Mouse (Mus musculus) neural tube, embryonic 15.5 days (tissue): Measurements from ENCODE around the gene Kcnmb3. TPM values are rescaled to one million over a fixed set of nuclear protein-coding genes. Genes with fewer than 3 reads are reported as not detected.

Experiments used
- ATAC-seq: fragments of 200-750 bp; cut with Nextera tagmentation; 2 replicates; pipeline ENCODE4 v1.8.0; 2017; ENCODE audit warnings: mild to moderate bottlenecking, moderate TSS enrichment, moderate library complexity; ENCODE audit not compliant: low FRiP score
- H3K27ac ChIP-seq: fragments of 300-500 bp; sonication (generic); replicated peaks from 2 replicates; pipeline ENCODE4 v1.5.1; 2015; ENCODE audit warnings: mild to moderate bottlenecking, inconsistent platforms
- H3K27me3 ChIP-seq: fragments of 300-500 bp; sonication (generic); replicated peaks from 2 replicates; pipeline ENCODE4 v1.6.1; 2015; ENCODE audit warnings: inconsistent platforms
- H3K36me3 ChIP-seq: fragments of 300-500 bp; sonication (generic); 2 replicates; pipeline ENCODE4 v1.6.1; 2015; ENCODE audit warnings: inconsistent platforms
- H3K4me1 ChIP-seq: fragments of 300-500 bp; sonication (generic); 2 replicates; pipeline ENCODE4 v1.6.1; 2015; ENCODE audit warnings: inconsistent platforms
- H3K4me2 ChIP-seq: fragments of 300-500 bp; sonication (generic); 2 replicates; pipeline ENCODE4 v1.6.1; 2015; ENCODE audit warnings: inconsistent platforms, mild to moderate bottlenecking, moderate library complexity
- H3K4me3 ChIP-seq: fragments of 300-500 bp; sonication (generic); replicated peaks from 2 replicates; pipeline ENCODE4 v1.5.1; 2015; ENCODE audit warnings: mild to moderate bottlenecking, inconsistent platforms
- H3K9ac ChIP-seq: fragments of 300-500 bp; sonication (generic); replicated peaks from 2 replicates; pipeline ENCODE4 v1.6.1; 2015; ENCODE audit warnings: mild to moderate bottlenecking, inconsistent platforms
- H3K9me3 ChIP-seq: fragments of 300-500 bp; sonication (generic); replicated peaks from 2 replicates; pipeline ENCODE4 v1.6.1; 2016; ENCODE audit warnings: inconsistent platforms
- WGBS: fragments of 180-500 bp; shearing (Covaris S2); methylation state at CpG from one replicate; pipeline ENCODE4 v1.1.7; 2015; ENCODE audit warnings: mixed read lengths; 5-methylcytosine and 5-hydroxymethylcytosine counted together
- polyA plus RNA-seq: library from polyadenylated mRNA; unstranded; fragments of >200 nt; fragmentation: Nextera tagmentation; extraction: Ambion mirVana; gene quantifications from 2 replicates; pipeline ENCODE4 v1.2.1, GENCODE M21; 2015

The Kcnmb3 gene
- polyA plus RNA-seq: not detected in 2 replicates

- no peaks in the 10 kb centered on the region for H3K36me3 ChIP-seq
- H3K27me3 ChIP-seq: no peaks in the 10 kb centered on the region
- H3K4me2 ChIP-seq: no peak within 1 kb of the TSS
- no peak within 1 kb of the TSS for H3K27ac ChIP-seq
- no peaks in the 10 kb centered on the region for H3K9me3 ChIP-seq
- H3K4me1 ChIP-seq: no peaks in the 10 kb centered on the region
- no peak within 1 kb of the TSS for H3K9ac ChIP-seq
- no peak for ATAC-seq
- 85% methylated on average over 11 of the region's 11 CpGs for WGBS
- H3K4me3 ChIP-seq: no peak within 1 kb of the TSS
Observed at GRCm38 (mm10) chr3:32492097-32493090, at the start of gene Kcnmb3. TSS of gene Kcnmb3 (minus strand) at chr3:32492231.

DNA sequence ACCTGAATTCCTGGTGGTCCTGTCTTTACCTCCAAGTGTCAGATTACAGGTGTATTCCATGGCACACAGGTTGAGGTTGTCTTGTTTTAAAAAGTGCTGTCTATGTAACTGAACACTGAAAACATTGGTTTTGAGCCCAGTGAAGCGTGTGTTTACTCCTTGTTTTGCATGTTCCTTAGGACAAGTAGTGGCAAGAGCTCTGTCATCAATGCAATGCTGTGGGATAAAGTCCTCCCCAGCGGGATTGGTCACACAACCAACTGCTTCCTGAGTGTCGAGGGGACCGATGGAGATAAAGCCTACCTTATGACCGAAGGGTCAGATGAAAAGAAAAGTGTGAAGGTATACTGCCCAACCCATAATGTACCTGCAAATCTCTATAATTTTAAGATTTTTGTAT is 46.1 kb upstream of the Kcnmb3 start:
- ATAC-seq: no peak
- Histone ChIP-seq H3K36me3 (peaks cover 58% of the 10 kb centered on the region), H3K4me3 (no peak overlapping the region), H3K9me3 (no peaks in the 10 kb centered on the region), H3K27ac (no peak overlapping the region), H3K4me1 (no peaks in the 10 kb centered on the region), H3K27me3 (no peaks in the 10 kb centered on the region), H3K4me2 (no peak overlapping the region), H3K9ac (no peak overlapping the region)
- 95% methylated on average over 5 of the region's 5 CpGs for WGBS

DNA sequence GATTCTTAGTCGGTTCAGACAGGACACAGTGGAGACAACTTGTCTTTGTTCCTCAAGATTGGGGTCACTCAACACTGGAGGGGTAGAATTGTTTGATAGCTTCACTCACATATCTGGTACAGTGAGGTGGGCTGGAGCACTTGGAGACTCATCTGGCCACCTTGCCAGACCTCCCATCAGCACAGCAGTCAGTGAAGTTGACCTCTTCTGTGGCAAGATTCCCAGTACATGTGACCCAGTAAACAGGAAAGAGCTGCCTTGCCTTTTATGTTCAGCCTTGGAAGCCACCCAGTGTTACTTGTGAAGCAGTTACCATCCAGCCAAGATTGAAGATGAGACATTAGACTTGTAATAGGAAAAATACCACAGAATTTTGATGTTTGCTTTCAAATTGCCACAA is 45.5 kb upstream of the Kcnmb3 start:
- Histone ChIP-seq H3K4me3 (no peak overlapping the region), H3K27ac (no peak overlapping the region), H3K27me3 (no peaks in the 10 kb centered on the region), H3K9me3 (no peaks in the 10 kb centered on the region), H3K9ac (no peak overlapping the region), H3K36me3 (peaks cover 59% of the 10 kb centered on the region), H3K4me1 (no peaks in the 10 kb centered on the region), H3K4me2 (no peak overlapping the region)
- 24% methylated on average over 1 of the region's 1 CpGs for WGBS
- no peak for ATAC-seq

DNA sequence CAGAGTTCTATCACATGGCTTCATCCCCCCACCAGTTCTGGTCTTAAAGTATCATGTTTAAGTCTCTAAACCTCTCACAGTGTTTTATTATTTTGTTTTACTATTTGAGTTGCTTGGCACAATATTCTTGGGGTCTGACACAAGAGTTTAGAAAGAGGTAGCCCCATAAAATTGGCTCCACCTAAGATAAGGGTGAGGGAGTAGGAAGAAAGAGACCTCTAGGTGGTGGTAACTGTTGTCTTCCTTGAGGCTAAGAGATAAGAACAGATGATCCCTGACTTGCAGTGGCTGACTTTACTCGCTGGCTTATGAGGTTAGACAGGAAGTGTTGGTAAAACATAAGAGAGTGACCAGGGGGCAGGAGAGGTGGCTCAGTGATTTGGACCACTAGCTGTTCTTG is 43.7 kb upstream of the Kcnmb3 start:
- H3K4me1 ChIP-seq: peaks cover 7% of the 10 kb centered on the region; the same call in 1 of the 2 replicates
- WGBS: 73% methylated on average over 1 of the region's 1 CpGs
- no peaks in the 10 kb centered on the region for H3K9me3 ChIP-seq
- H3K9ac ChIP-seq: no peak overlapping the region
- H3K27ac ChIP-seq: no peak overlapping the region
- no peak overlapping the region for H3K4me2 ChIP-seq
- H3K36me3 ChIP-seq: peaks cover 55% of the 10 kb centered on the region
- no peaks in the 10 kb centered on the region for H3K27me3 ChIP-seq
- no peak for ATAC-seq
- no peak overlapping the region for H3K4me3 ChIP-seq

GRCm38 (mm10) chr3:32530041-32530440 is 38.0 kb upstream of the Kcnmb3 start:
- WGBS: 17% methylated on average over 5 of the region's 5 CpGs
- Histone ChIP-seq H3K4me2 (peak overlapping the region; percentile 62), H3K36me3 (peaks cover 24% of the 10 kb centered on the region), H3K4me1 (peaks cover 14% of the 10 kb centered on the region), H3K9ac (peak overlapping the region; percentile 82), H3K4me3 (peak overlapping the region; percentile 93), H3K9me3 (no peaks in the 10 kb centered on the region), H3K27ac (no peak overlapping the region; the same call in 1 of the 2 replicates), H3K27me3 (no peaks in the 10 kb centered on the region)
- no peak for ATAC-seq

- no peaks in the 10 kb centered on the region for H3K27me3 ChIP-seq
- peak within 1 kb of the TSS; percentile 93 for H3K4me3 ChIP-seq
- peak; percentile 100 for ATAC-seq
- H3K27ac ChIP-seq: peak within 1 kb of the TSS; percentile 89
- H3K36me3 ChIP-seq: peaks cover 18% of the 10 kb centered on the region
- WGBS: under 1% methylated on average over 43 of the region's 47 CpGs
- H3K9me3 ChIP-seq: no peaks in the 10 kb centered on the region
- peak within 1 kb of the TSS; percentile 82 for H3K9ac ChIP-seq
- peaks cover 14% of the 10 kb centered on the region for H3K4me1 ChIP-seq
- H3K4me2 ChIP-seq: peak within 1 kb of the TSS; percentile 62
Observed at GRCm38 (mm10) chr3:32529303-32529898, 37.4 kb upstream of the Kcnmb3 start, which contains the start of gene Mfn1. TSS of gene Mfn1 (plus strand) at chr3:32529465.

DNA sequence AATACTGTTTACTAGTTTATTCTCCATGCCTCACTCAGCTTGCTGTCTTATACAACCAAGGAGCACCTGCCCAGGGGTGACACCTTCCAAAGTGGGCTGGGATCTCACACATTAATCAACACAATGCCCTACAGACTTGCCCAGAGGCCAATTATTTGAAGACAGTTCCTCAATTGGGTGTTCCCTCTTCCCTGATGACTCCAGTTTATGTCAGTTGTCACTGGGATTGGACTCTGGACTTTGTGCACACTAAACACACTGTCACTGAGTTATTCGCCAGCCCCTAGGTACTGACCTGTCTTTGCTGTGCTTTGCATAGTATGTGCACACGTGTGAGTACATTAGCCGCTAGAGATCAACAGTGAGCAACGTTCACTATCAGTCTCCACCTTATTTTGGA is 35.1 kb upstream of the Kcnmb3 start:
- Histone ChIP-seq H3K9me3 (no peaks in the 10 kb centered on the region), H3K4me1 (peaks cover 14% of the 10 kb centered on the region), H3K27ac (no peak overlapping the region), H3K27me3 (no peaks in the 10 kb centered on the region), H3K36me3 (peaks cover 20% of the 10 kb centered on the region), H3K4me3 (no peak overlapping the region), H3K9ac (no peak overlapping the region), H3K4me2 (no peak overlapping the region)
- 95% methylated on average over 4 of the region's 4 CpGs for WGBS
- ATAC-seq: no peak

GRCm38 (mm10) chr3:32513528-32513927 is 21.5 kb upstream of the Kcnmb3 start:
- Histone ChIP-seq H3K36me3 (peaks cover 26% of the 10 kb centered on the region), H3K4me3 (no peak overlapping the region), H3K27ac (no peak overlapping the region), H3K4me1 (peaks cover 47% of the 10 kb centered on the region), H3K4me2 (no peak overlapping the region), H3K27me3 (no peaks in the 10 kb centered on the region), H3K9ac (no peak overlapping the region), H3K9me3 (no peaks in the 10 kb centered on the region)
- ATAC-seq: no peak

DNA sequence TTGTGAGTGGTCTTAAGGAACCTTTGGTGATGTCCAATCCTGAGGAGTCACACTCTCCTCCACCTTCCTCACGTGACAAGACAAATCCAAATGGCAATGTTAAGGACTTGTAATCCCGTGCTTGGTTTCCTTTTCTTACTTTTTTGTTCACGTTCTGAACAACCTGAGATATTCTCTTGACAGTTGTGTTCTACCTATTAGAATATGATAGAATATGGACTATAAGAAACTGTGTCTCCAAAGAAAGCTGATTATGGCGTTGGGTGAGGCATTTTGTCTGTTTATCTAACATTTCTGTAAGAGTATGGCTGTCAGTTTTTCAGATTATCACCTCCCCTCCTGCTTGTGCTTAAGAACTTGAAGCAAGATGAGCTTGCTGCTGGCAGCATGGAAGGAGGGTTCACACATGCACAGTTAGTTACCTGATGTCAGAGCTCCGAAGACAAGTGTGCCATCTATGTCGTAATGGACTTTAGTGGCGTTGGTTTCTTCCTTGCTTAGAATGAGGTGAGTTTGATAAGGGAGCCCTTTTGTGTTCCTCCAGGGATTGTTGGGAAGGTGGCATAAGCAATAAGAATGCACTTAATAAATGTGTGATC is 20.8 kb upstream of the Kcnmb3 start:
- peaks cover 21% of the 10 kb centered on the region for H3K36me3 ChIP-seq
- no peaks in the 10 kb centered on the region for H3K9me3 ChIP-seq
- no peaks in the 10 kb centered on the region for H3K27me3 ChIP-seq
- 89% methylated on average over 7 of the region's 7 CpGs for WGBS
- H3K9ac ChIP-seq: no peak overlapping the region
- H3K27ac ChIP-seq: no peak overlapping the region
- ATAC-seq: no peak
- no peak overlapping the region for H3K4me3 ChIP-seq
- no peak overlapping the region for H3K4me2 ChIP-seq
- peaks cover 48% of the 10 kb centered on the region for H3K4me1 ChIP-seq

DNA sequence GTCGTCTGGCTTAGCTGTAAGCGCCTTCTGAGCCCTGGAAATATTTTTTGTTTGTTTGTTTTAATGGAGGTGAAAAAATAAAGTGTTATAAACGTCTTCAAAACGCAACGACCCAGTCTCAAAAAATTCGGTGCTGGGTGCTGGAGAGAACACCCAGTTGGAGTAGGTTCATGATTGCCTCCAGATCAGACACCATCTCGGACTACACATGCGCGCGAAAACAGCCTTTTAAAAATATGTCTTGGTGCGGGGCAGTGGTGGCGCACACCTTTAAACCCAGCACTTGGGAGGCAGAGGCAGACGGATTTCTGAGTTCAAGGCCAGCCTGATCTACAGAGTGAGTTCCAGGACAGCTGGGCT is 19.1 kb upstream of the Kcnmb3 start:
- no peak for ATAC-seq
- H3K27me3 ChIP-seq: no peaks in the 10 kb centered on the region
- peak overlapping the region; percentile 84 for H3K27ac ChIP-seq

DNA sequence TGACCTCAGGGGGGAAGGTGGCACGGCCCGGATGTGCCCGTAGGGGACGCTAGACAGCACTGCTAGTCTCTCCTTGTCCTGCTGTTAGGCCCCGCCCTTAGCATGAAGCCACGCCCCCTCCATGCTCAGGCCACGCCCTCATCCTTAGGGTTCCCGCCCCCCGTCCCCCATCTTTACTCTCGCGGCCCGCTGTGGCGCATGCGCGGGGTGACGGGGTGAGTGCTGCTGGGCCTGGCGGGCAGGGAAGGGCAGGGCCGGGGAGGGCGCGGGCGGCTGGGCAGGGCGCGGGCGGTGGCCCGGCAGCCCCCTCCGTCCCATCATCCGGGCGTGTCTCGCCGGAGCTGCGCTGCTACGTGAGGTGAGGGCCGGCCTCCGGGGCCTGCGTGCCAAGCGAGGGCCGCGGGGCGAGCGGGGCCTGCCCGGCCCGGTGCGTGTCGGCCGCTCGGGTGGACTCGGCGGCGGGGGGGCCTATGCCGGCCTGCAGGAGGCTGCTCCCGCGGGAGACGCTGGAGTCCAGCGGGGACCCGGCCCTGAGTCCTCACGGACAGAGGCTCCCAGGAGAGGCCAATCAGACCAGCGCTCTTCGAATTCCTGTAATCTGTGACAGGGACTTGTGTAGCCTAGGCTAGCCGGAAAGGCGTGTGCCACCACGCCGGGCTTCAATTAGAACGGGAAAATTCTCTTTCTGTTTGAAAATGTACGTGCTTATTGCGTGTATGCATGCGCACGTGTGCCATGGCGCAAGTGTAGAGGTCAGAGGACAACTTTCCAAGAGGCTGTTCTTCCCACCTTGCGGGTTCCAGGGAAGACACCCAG is 18.6 kb upstream of the Kcnmb3 start:
- no peaks in the 10 kb centered on the region for H3K27me3 ChIP-seq
- 0 out of 2 replicates have a peak, but pooled peaks cover under 1% of the 10 kb centered on the region for H3K36me3 ChIP-seq
- no peaks in the 10 kb centered on the region for H3K9me3 ChIP-seq
- WGBS: under 1% methylated on average over 68 of the region's 69 CpGs
- peak overlapping the region; percentile 94 for H3K4me3 ChIP-seq
- peaks cover 43% of the 10 kb centered on the region for H3K4me1 ChIP-seq
- H3K9ac ChIP-seq: peak overlapping the region; percentile 95
- ATAC-seq: peak; percentile 95
- peak overlapping the region; percentile 84 for H3K27ac ChIP-seq
- peak overlapping the region; percentile 68 for H3K4me2 ChIP-seq

More for the DNA sequence above, 19.1 kb upstream of the Kcnmb3 start:
- 7% methylated on average over 13 of the region's 13 CpGs for WGBS
- H3K9me3 ChIP-seq: no peaks in the 10 kb centered on the region
- peak overlapping the region; percentile 95 for H3K9ac ChIP-seq
- peaks cover 6% of the 10 kb centered on the region for H3K36me3 ChIP-seq
- peak overlapping the region; percentile 94 for H3K4me3 ChIP-seq
- peak overlapping the region; percentile 68 for H3K4me2 ChIP-seq
- peaks cover 48% of the 10 kb centered on the region for H3K4me1 ChIP-seq
